Mouse (Mus musculus) cerebellum, adult 11-12 months (tissue): ENCODE data around the gene Macrod1.
A peak's percentile ranks its signal among the peaks of the same experiment; 100 is the strongest.

Experiments used
- DNase-seq: peaks from one replicate; pipeline ENCODE4 v3.0.0; 2022

Macrod1 gene

GRCm38 (mm10) chr19:7083035-7083794 is 26.6 kb downstream of the Macrod1 start:
- no peak for DNase-seq

DNA sequence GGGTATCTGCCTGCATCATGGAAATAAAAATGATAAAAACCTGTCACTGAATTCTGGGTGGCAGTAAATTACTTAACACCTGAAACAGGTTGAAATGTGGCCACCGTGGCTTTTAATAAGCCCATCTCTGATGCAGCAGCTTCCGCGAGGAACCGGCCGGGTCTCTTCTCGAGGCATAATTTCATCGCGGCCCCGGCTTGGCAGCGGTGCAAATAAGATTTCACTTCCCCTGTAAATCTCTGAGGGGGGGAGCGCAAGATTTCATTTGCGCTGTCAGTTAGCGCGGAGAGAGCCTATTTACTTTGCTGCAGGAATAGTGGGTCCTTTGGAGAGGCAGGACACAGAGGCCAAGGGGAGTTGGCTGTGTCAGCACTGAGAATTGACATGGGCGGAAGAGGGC is 28.1 kb downstream of the Macrod1 start:
- no peak for DNase-seq

DNA sequence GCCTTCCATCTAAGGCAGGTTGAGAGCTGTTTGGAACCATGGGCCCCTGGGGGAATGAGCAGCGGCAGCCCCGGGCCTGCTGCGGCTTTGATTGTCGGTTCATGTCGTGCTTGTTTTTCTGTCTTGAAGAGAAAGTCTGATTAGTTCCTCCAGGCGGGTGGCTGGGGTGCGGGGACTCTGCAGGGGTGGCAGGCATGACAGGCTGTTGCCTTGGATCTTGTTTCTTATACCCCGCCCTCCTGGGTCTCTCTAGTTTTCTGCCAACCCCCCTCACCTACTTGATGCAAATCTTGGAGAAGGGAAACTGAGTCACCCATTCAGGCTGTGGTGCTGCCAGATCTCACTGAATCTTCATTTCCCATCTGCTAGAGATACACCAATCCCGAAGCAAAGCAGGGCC is 31.9 kb downstream of the Macrod1 start:
- no peak for DNase-seq

- DNase-seq: no peak
These were observed 32.4 kb downstream of the Macrod1 start for GRCm38 (mm10) chr19:7089050-7089449.

GRCm38 (mm10) chr19:7089842-7090251 is 33.2 kb downstream of the Macrod1 start:
- DNase-seq: no peak

- peak; percentile 53 for DNase-seq
These were observed 33.9 kb downstream of the Macrod1 start for GRCm38 (mm10) chr19:7090369-7091064.

DNA sequence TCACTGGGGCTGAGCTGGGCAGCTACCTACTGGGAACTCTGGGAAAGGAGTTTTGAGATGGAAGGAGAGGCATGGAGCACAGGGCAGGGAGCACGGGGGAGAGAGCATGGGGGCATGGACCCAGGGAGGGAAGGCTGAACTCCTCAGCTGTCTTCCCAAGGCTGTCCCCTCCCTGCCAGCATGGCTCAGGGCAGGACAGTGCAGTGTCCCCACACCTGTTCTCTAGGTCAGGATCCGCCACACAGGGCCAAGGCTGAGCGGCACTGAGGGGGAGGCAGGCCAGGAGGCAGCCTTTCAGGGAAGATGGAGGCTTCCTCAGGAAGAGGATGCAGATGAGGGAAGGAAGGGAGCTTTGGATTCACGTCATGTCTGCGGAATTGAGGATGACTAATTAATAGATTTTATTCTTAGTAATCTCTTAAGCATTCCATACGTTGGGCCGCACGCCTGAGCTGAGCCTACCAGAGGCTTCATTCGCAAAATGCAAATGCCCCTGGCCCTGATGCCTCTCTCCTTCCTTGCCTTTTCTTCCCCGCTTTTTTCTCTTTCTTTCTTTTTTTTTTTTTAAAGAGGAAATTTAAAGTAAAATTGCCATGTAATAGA is 34.9 kb downstream of the Macrod1 start:
- DNase-seq: no peak

GRCm38 (mm10) chr19:7092756-7093155 is 36.1 kb downstream of the Macrod1 start:
- DNase-seq: no peak

DNA sequence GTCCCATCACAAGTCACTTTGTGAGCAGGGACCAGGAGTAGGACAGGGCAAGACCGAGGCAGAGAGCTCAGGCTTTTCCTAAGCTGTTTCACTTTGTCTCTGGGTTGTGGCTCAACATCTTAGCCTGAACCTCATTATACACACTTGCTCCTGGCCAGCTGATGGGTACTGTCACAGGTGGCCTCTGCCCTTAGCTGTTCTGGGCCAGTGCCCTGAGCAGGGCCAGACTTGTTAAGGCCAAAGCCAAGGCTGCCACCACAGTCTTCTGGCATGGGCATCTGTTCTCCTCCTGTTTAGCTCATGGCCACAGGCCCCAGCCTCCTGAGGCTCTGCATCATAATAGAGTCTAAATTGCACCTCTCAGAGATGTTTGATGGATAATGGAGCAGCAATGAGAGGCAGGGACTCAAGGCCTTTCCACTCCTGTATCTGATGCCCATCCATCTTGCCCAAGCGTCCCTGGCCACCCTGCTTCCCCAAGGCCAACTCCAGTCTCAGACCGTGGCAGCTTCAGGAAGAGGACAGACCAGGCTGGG is 43.1 kb downstream of the Macrod1 start:
- DNase-seq: no peak

GRCm38 (mm10) chr19:7102039-7102438 is 45.4 kb downstream of the Macrod1 start:
- no peak for DNase-seq

- DNase-seq: no peak
These were observed 46.9 kb downstream of the Macrod1 start for GRCm38 (mm10) chr19:7103349-7103992.

GRCm38 (mm10) chr19:7103993-7104401 is 47.4 kb downstream of the Macrod1 start:
- no peak for DNase-seq

DNA sequence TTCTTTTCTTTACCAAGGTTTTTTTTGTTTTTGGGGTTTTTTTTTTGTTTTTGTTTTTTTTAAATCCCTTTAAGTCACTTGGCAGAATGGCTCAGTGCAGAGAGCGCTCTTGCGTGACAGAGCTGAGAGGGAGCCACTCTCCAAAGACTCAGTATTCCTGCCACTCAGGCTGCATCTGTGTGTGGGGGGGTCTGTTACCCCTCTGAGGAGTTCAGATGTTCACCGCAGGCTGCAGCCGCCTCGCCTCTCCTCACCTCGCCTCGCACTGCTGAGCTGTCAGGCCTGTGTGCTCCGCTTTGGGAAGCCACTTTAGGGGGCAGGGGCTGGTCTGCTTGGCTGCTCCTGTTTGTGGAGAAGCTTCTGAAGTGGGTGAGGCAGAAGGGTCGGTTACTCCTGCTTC is 48.9 kb downstream of the Macrod1 start, which contains the start of gene Flrt1:
Gene Flrt1, minus strand, starts transcription at position 186 of the 400 bp plus-strand sequence.
- DNase-seq: no peak

GRCm38 (mm10) chr19:7106566-7106965 is 50.0 kb downstream of the Macrod1 start:
- no peak for DNase-seq

DNA sequence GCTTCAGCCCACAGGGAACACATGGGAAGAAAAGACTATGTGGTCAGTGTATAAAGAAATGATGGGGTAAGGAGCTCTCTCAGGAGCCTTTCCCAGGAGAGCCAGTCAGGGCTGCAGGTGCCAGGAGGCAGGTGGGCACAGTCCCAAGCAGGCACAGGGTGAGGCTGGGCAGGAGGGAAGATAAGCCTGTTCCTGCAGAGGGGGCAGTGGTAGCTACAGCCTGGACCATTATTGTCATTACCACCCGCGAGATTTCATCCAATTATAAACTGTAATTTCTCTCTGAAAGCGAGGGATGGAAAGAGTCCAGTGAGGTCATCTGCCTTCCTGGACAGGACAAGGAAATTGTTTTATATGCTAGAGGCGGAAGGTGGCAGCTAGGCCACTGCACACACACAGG is 50.6 kb downstream of the Macrod1 start:
- DNase-seq: no peak

GRCm38 (mm10) chr19:7108114-7108905 is 51.7 kb downstream of the Macrod1 start:
- no peak for DNase-seq

- DNase-seq: no peak
These were observed 53.5 kb downstream of the Macrod1 start for GRCm38 (mm10) chr19:7110097-7110496.

DNA sequence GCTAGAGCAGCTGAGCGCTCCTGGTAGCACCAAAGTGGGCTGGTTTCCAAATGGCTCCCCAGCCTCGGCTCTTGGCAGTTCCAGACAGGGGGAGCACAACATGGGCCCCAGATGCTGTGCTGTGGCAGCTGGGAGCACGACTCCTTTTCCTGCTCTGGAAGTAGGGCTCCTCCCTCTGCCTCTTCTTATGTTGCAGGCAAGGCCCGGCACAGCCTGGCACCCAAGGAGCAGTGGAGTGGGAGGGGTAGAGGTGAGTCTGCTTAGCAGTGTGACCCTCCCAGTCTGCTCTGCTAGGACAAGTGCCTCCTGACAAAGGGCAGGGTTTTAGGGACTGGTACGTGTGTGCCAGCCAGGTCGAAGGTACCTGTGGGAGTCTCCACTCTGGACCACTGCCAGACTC is 54.3 kb downstream of the Macrod1 start:
- DNase-seq: no peak

DNA sequence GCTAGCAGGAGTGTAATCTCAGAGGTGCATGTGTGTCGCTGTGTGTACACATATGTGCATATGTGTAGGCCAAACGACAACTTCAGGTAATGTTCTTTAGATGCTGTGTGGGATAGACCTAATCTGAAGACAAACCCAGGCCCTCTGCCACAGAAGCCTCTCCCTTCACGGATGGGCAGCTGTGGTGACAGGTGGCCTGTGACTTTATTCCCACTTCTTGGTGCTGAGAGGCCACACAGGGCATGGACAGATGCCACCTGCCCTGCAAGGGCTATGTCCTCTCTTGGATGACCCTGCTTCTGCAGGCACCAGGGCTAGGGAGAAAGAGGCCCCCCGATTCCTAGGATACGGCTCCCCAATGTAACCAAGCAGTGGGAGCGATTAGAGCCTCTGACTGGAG is 54.7 kb downstream of the Macrod1 start:
- no peak for DNase-seq

DNA sequence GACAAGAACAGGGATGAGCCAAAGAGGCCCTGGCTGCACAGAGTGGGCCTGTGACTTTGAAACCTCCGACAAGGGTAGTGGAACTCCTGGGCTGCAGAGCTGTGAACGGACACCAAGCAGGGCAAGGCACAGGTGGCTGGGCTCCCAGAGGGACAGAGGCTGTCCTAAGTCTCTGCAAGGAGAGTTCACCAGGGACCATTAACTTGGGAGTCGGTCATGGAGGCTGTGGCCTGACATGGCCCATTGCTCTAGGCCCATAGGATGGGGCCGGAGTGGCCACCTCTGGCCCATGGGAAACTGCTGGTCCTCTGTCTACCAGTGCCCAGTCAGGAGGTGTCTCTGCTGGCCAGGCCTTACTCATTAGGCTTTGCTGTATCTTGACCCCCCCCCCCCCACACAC is 55.1 kb downstream of the Macrod1 start:
- DNase-seq: no peak

- DNase-seq: no peak
These were observed 56.0 kb downstream of the Macrod1 start for GRCm38 (mm10) chr19:7112628-7113027.

DNA sequence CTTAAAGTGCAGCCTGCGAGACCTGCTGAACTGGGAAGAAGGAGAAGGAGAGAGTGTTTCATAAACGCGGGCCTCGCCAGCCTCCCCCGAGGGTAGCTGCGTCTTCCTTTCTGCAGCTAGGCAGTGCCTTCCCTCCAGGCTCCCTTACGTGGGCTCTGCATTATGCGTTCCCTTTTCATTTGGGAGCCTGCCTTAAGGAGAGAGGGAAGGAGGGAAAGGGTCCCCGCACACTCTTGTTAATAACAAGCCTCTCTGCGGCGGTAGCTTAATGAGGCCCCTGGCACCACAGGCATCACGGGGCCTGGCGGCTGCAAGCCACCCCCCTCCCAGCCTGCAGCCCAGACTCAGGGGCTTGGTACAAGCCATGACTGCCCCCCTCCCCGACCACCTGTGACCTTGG is 57.0 kb downstream of the Macrod1 start:
- DNase-seq: no peak
